Mouse (Mus musculus): ENCODE results near the gene Bcl9.

- TF ChIP-seq CTCF (IDR thresholded peaks at IDR 0.05; ENCODE audit: borderline replicate concordance, insufficient read depth, low read depth, low read length): no peak
- TF ChIP-seq POLR2A (IDR thresholded peaks at IDR 0.05; ENCODE audit: borderline replicate concordance, insufficient read depth, low read length): no peak
Observed at GRCm38 (mm10) chr3:97225231-97225630, 72.5 kb downstream of the Bcl9 start.

Measured in cerebellum, adult 2 months (tissue).